Mouse (Mus musculus) stomach, embryonic 16.5 days (tissue): ENCODE measurements around the gene Lpar4. TPM values are rescaled to one million over a fixed set of nuclear protein-coding genes. Genes with fewer than 3 reads are reported as not detected.

Experiments used
- ATAC-seq: fragments of 200-750 bp; cut with Nextera tagmentation; 2 replicates; pipeline ENCODE4 v1.8.0; 2017; ENCODE audit warnings: moderate number of reproducible peaks, moderate TSS enrichment; ENCODE audit not compliant: insufficient read depth, low FRiP score
- H3K27ac ChIP-seq: fragments of 300-500 bp; sonication (generic); 2 replicates; pipeline ENCODE4 v1.5.1; 2014; ENCODE audit warnings: low read length
- H3K27me3 ChIP-seq: fragments of 300-500 bp; sonication (generic); 2 replicates; pipeline ENCODE4 v1.6.1; 2014; ENCODE audit warnings: low read length, control low read depth, mixed read lengths; ENCODE audit not compliant: control insufficient read depth, insufficient read depth
- H3K36me3 ChIP-seq: fragments of 300-500 bp; sonication (generic); 2 replicates; pipeline ENCODE4 v1.6.1; 2014; ENCODE audit warnings: low read length; ENCODE audit not compliant: control insufficient read depth, insufficient read depth
- H3K4me1 ChIP-seq: fragments of 300-500 bp; sonication (generic); 2 replicates; pipeline ENCODE4 v1.6.1; 2014; ENCODE audit warnings: low read length, control low read depth, mixed read lengths; ENCODE audit not compliant: control insufficient read depth, insufficient read depth
- H3K4me2 ChIP-seq: fragments of 300-500 bp; sonication (generic); 2 replicates; pipeline ENCODE4 v1.6.1; 2014; ENCODE audit warnings: low read depth, low read length, mixed read lengths
- H3K4me3 ChIP-seq: fragments of 300-500 bp; sonication (generic); replicated peaks from 2 replicates; pipeline ENCODE4 v1.5.1; 2014; ENCODE audit warnings: mild to moderate bottlenecking, low read length
- H3K9ac ChIP-seq: fragments of 300-500 bp; sonication (generic); 2 replicates; pipeline ENCODE4 v1.6.1; 2014; ENCODE audit warnings: low read length
- H3K9me3 ChIP-seq: fragments of 300-500 bp; sonication (generic); replicated peaks from 2 replicates; pipeline ENCODE4 v1.6.1; 2016; ENCODE audit warnings: low read length, control low read depth; ENCODE audit not compliant: control insufficient read depth
- WGBS: fragments of 180-500 bp; shearing (Covaris S2); extraction: QIAGEN DNeasy Blood & Tissue Kit; methylation state at CpG from one replicate; pipeline ENCODE4 v1.1.7; 2014; 5-methylcytosine and 5-hydroxymethylcytosine counted together
- polyA plus RNA-seq: library from polyadenylated mRNA; unstranded; fragments of >200 nt; fragmentation: Nextera tagmentation; extraction: Ambion mirVana; gene quantifications from 2 replicates; pipeline ENCODE4 v1.2.1, GENCODE M21; 2015

Lpar4 gene
- polyA plus RNA-seq, result 16.8 and 18.3 TPM in 2 replicates

- Histone ChIP-seq H3K27ac (peak within 1 kb of the TSS; percentile 73), H3K27me3 (no peaks in the 10 kb centered on the region), H3K9ac (peak within 1 kb of the TSS; percentile 63), H3K4me2 (peak within 1 kb of the TSS; percentile 43), H3K4me3 (peak within 1 kb of the TSS; percentile 52), H3K36me3 (no peaks in the 10 kb centered on the region), H3K4me1 (no peaks in the 10 kb centered on the region), H3K9me3 (no peaks in the 10 kb centered on the region)
- 13% methylated on average over 11 of the region's 11 CpGs for WGBS
- peak; percentile 85 for ATAC-seq
Observed at GRCm38 (mm10) chrX:106920175-106920827, at the start of gene Lpar4. Lpar4 (plus strand) TSS chrX:106920625.

- peak; percentile 47 for ATAC-seq
- H3K36me3 ChIP-seq, result no peaks in the 10 kb centered on the region
- no peaks in the 10 kb centered on the region for H3K27me3 ChIP-seq
- no peaks in the 10 kb centered on the region for H3K4me1 ChIP-seq
- H3K4me2 ChIP-seq, result no peak overlapping the region
- H3K9ac ChIP-seq, result no peak overlapping the region
- H3K9me3 ChIP-seq, result no peaks in the 10 kb centered on the region
- WGBS, result 36% methylated on average over 3 of the region's 3 CpGs
- H3K4me3 ChIP-seq, result no peak overlapping the region
- H3K27ac ChIP-seq, result peak overlapping the region; percentile 35
Observed at GRCm38 (mm10) chrX:106871426-106871825, 49.0 kb upstream of the Lpar4 start.

GRCm38 (mm10) chrX:106871894-106872293 is 48.5 kb upstream of the Lpar4 start:
- Histone ChIP-seq H3K9me3 (no peaks in the 10 kb centered on the region), H3K4me2 (no peak overlapping the region), H3K27me3 (no peaks in the 10 kb centered on the region), H3K36me3 (no peaks in the 10 kb centered on the region), H3K9ac (no peak overlapping the region), H3K4me3 (no peak overlapping the region), H3K4me1 (no peaks in the 10 kb centered on the region), H3K27ac (no peak overlapping the region)
- WGBS, result 46% methylated on average over 3 of the region's 3 CpGs
- no peak for ATAC-seq

- peak overlapping the region; percentile 46; the same call in 1 of the 2 replicates for H3K27ac ChIP-seq
- H3K9me3 ChIP-seq, result no peaks in the 10 kb centered on the region
- H3K36me3 ChIP-seq, result no peaks in the 10 kb centered on the region
- no peak overlapping the region for H3K4me2 ChIP-seq
- no peak; the same call in 1 of the 2 replicates for ATAC-seq
- WGBS, result 39% methylated on average over 4 of the region's 4 CpGs
- H3K4me3 ChIP-seq, result no peak overlapping the region
- H3K4me1 ChIP-seq, result no peaks in the 10 kb centered on the region
- no peak overlapping the region for H3K9ac ChIP-seq
- no peaks in the 10 kb centered on the region for H3K27me3 ChIP-seq
Observed at GRCm38 (mm10) chrX:106872315-106872714, 48.1 kb upstream of the Lpar4 start.

DNA sequence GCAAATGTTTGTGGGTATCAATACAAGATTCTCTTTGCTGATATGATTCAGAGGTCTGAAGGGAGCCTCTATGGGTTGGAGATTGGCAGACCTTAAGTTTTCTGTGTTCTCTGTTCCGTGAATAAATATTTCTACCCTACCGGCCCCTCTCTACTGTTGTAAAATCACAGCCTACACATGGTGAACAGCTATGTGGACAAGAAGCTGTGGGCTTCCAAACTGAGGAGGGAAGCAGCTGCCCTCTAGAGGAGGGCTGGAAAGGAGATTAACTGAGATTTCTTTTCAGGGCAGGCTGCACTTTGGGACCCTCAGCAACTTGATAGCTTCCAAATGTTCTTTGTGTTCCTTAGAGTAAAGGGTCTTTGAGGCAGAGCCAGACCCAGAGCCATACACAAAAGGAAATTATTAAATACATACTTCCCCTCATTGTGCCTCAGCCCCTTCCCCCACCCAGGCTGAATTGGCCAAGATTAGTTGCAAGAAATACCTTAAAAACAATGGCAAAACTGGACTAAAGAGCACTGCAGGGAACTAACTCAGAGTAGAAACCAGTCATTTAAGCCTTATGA is 22.6 kb upstream of the Lpar4 start:
- Histone ChIP-seq H3K36me3 (no peaks in the 10 kb centered on the region), H3K4me1 (no peaks in the 10 kb centered on the region), H3K9ac (no peak overlapping the region), H3K4me2 (no peak overlapping the region), H3K9me3 (no peaks in the 10 kb centered on the region), H3K27me3 (no peaks in the 10 kb centered on the region), H3K27ac (no peak overlapping the region), H3K4me3 (no peak overlapping the region)
- 56% methylated on average over 2 of the region's 2 CpGs for WGBS
- ATAC-seq, result no peak

- no peak for ATAC-seq
- H3K27me3 ChIP-seq, result no peaks in the 10 kb centered on the region
- no peaks in the 10 kb centered on the region for H3K36me3 ChIP-seq
- peak overlapping the region; percentile 63 for H3K9ac ChIP-seq
- WGBS, result 15% methylated on average over 9 of the region's 9 CpGs
- H3K4me3 ChIP-seq, result peak overlapping the region; percentile 52
- H3K27ac ChIP-seq, result peak overlapping the region; percentile 73
- peak overlapping the region; percentile 43 for H3K4me2 ChIP-seq
- H3K4me1 ChIP-seq, result no peaks in the 10 kb centered on the region
- H3K9me3 ChIP-seq, result no peaks in the 10 kb centered on the region
Observed at GRCm38 (mm10) chrX:106920828-106921619, 599 bp downstream of the Lpar4 start.

DNA sequence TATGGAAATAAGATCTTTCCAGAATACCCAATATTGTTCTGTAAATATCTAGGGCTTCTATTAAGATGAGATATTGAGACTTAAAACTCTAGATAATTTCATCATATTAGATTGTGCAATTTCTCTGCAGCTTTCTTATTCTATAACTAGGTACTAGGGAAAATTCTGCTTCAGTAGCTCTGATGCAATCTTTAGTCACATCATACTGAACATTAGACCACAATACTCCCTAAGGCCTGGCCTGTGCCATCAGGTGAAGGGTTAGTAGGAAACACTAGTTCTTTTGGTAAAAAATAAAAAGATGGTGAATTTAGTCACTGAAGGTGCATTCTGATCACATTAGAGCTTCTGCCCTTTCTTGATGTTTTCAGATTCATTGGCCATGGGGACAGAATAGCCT is 4.1 kb downstream of the Lpar4 start:
- no peaks in the 10 kb centered on the region for H3K9me3 ChIP-seq
- no peaks in the 10 kb centered on the region for H3K27me3 ChIP-seq
- no peak overlapping the region for H3K4me2 ChIP-seq
- no peak overlapping the region for H3K27ac ChIP-seq
- H3K4me3 ChIP-seq, result no peak overlapping the region
- no peak for ATAC-seq
- H3K9ac ChIP-seq, result no peak overlapping the region
- H3K4me1 ChIP-seq, result no peaks in the 10 kb centered on the region
- no peaks in the 10 kb centered on the region for H3K36me3 ChIP-seq

GRCm38 (mm10) chrX:106939326-106939725 is 18.9 kb downstream of the Lpar4 start:
- Histone ChIP-seq H3K9ac (no peak overlapping the region), H3K9me3 (no peaks in the 10 kb centered on the region), H3K4me2 (no peak overlapping the region), H3K4me1 (0 out of 2 replicates have a peak, but pooled peaks cover 2% of the 10 kb centered on the region), H3K36me3 (no peaks in the 10 kb centered on the region), H3K27me3 (no peaks in the 10 kb centered on the region), H3K4me3 (no peak overlapping the region), H3K27ac (no peak overlapping the region)
- no peak for ATAC-seq
- WGBS, result 76% methylated on average over 3 of the region's 3 CpGs

- Histone ChIP-seq H3K27ac (no peak overlapping the region), H3K4me2 (no peak overlapping the region), H3K9ac (no peak overlapping the region), H3K27me3 (no peaks in the 10 kb centered on the region), H3K36me3 (no peaks in the 10 kb centered on the region), H3K4me3 (no peak overlapping the region), H3K4me1 (no peaks in the 10 kb centered on the region), H3K9me3 (no peaks in the 10 kb centered on the region)
- 87% methylated on average over 1 of the region's 1 CpGs for WGBS
- ATAC-seq, result no peak
Observed at GRCm38 (mm10) chrX:106950558-106950957, 30.1 kb downstream of the Lpar4 start.
